Mouse (Mus musculus) layer of hippocampus, adult 9-11 months (tissue): ENCODE data around the gene Kat14.
"Not testable (repeated sequence)": the region's sequence is repeated elsewhere in the genome, so short reads cannot be mapped to it uniquely, and the experiment has no call there.

Experiments used
- DNase-seq: peaks from one replicate; pipeline ENCODE4 v3.0.0; 2022

Kat14 gene

GRCm38 (mm10) chr2:144368400-144369019 is at the start of gene Kat14, which contains the start of gene Pet117:
Gene Kat14 (plus strand): TSS chr2:144368983.
Gene Pet117 (plus strand): TSS chr2:144368996.
- peak; percentile 94 for DNase-seq

GRCm38 (mm10) chr2:144324218-144324617 is 44.6 kb upstream of the Kat14 start:
- no peak for DNase-seq

- no peak for DNase-seq
These were observed 39.3 kb upstream of the Kat14 start for GRCm38 (mm10) chr2:144329451-144329850.

GRCm38 (mm10) chr2:144329937-144330336 is 38.8 kb upstream of the Kat14 start:
- DNase-seq = no peak

- no peak for DNase-seq
These were observed 38.3 kb upstream of the Kat14 start for GRCm38 (mm10) chr2:144330352-144330959.

- no peak for DNase-seq
These were observed 37.8 kb upstream of the Kat14 start for GRCm38 (mm10) chr2:144330960-144331371.

GRCm38 (mm10) chr2:144331401-144332302 is 37.1 kb upstream of the Kat14 start, which contains the start of gene Ovol2:
Gene Ovol2 (minus strand): TSS chr2:144332146.
- DNase-seq = no peak

GRCm38 (mm10) chr2:144332486-144332885 is 36.3 kb upstream of the Kat14 start:
- DNase-seq = no peak

- no peak for DNase-seq
These were observed 35.5 kb upstream of the Kat14 start for GRCm38 (mm10) chr2:144333138-144333842.

- DNase-seq = no peak
These were observed 31.6 kb upstream of the Kat14 start for GRCm38 (mm10) chr2:144337230-144337629.

- no peak for DNase-seq
These were observed 31.1 kb upstream of the Kat14 start for GRCm38 (mm10) chr2:144337701-144338100.

GRCm38 (mm10) chr2:144338149-144338548 is 30.6 kb upstream of the Kat14 start:
- DNase-seq = not testable (repeated sequence)

- DNase-seq = no peak
These were observed 25.6 kb upstream of the Kat14 start for GRCm38 (mm10) chr2:144343158-144343557.

GRCm38 (mm10) chr2:144348525-144348924 is 20.3 kb upstream of the Kat14 start:
- no peak for DNase-seq

- DNase-seq = no peak
These were observed 15.9 kb upstream of the Kat14 start for GRCm38 (mm10) chr2:144352843-144353242.

- no peak for DNase-seq
These were observed 238 bp downstream of the Kat14 start for GRCm38 (mm10) chr2:144369020-144369421.

- DNase-seq = no peak
These were observed 728 bp downstream of the Kat14 start for GRCm38 (mm10) chr2:144369511-144369910.

- no peak for DNase-seq
These were observed 2.8 kb downstream of the Kat14 start for GRCm38 (mm10) chr2:144371566-144371965.

- DNase-seq = peak; percentile 61
These were observed 4.3 kb downstream of the Kat14 start for GRCm38 (mm10) chr2:144373063-144373462.

- DNase-seq = no peak
These were observed 6.4 kb downstream of the Kat14 start for GRCm38 (mm10) chr2:144375063-144375703.

- no peak for DNase-seq
These were observed 12.5 kb downstream of the Kat14 start for GRCm38 (mm10) chr2:144381293-144381692.

- DNase-seq = no peak
These were observed 13.0 kb downstream of the Kat14 start for GRCm38 (mm10) chr2:144381741-144382140.
